Mouse (Mus musculus) cerebellum, adult 2 months (tissue): ENCODE measurements around the gene Vamp5.

Source experiments
- CTCF ChIP-seq: fragments of 200-500 bp; IDR thresholded peaks from 2 replicates; pipeline ENCODE4 v1.5.1; 2011; ENCODE audit warnings: low read depth, mild to moderate bottlenecking, control low read depth, low read length, moderate library complexity, borderline replicate concordance; ENCODE audit not compliant: insufficient read depth
- POLR2A ChIP-seq: fragments of 200-500 bp; IDR thresholded peaks from 2 replicates; pipeline ENCODE4 v1.6.1; 2011; ENCODE audit warnings: low read length, control low read depth, borderline replicate concordance; ENCODE audit not compliant: insufficient read depth

DNA sequence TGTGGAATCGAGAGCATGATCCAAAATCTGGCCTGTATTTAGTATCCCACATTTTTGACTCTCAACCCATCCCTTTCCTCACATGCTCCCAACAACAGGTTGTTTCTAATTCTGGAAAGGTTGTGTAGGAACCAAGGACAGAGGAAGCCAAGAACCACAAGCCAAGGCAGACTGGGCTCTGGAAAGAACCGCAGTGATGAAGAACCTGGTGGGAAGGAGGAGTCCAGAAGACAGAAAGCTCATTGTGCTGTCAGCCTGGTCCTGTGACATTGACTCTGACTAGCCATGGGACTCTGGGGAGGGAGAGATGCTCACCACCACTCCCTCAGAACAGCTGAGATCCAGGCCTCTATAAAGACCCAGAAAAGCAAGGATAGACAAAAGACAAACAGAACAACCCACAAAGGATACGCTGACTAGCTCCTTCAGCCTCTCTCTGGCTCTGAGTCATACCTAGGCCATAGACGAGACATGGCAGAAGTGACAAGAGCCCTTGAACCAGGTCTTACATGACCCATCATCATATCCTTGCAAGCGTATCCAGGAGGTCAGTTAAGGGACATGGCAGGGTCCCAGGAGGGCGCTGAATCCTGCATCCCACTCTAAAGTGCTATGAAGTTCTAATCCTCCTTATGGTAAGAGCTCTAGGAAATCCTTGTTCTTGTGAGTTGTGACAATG is 3.0 kb upstream of the Vamp5 start:
- TF ChIP-seq CTCF: no peak
- TF ChIP-seq POLR2A: no peak
